Mouse (Mus musculus): ENCODE data around the gene Eps8. TPM values are rescaled to one million over a fixed set of nuclear protein-coding genes. Genes with fewer than 3 reads are reported as not detected.

Gene Eps8
- polyA plus RNA-seq, 1 experiment from 2014 or later: 209 TPM

DNA sequence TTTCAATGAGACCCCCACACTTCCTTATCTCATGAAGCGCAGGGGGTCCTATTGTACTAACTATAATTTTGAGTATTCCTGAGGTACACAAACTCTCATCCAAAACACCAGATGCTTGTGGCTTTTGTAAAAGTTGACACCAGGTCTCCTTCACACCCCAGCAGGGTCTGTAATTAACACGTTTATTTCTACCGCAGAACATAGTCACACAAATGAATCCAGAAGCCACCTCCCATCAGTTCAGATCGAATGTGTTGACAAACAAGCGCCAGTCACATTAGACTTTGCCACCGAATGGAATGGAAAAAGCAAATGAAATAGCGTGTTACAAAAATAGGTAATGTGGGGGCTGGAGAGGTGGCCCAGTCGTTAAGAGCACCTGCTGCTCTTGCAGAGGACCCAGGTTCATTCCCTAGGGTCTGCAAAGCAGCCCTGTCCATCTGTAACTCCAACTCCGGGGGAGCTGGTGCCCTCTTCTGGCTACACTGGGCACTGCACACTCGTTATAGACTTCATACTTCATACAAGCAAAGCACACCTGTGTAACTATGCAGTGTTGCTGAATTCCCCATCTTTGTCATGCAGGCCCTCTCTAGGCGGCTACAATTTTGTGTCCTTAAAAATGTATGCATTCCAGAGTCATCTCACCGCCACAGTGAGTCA, 3.9 kb upstream of the Eps8 start:
- no peak overlapping the region for H3K4me2 ChIP-seq (replicated peaks; ENCODE audit: low read depth)
- no peaks in the 10 kb centered on the region for H3K9me3 ChIP-seq (ENCODE audit: control insufficient read depth)
- no peaks in the 10 kb centered on the region for H3K4me1 ChIP-seq (replicated peaks; ENCODE audit: control insufficient read depth, insufficient read depth, low read length)
- 75% methylated on average over 12 of the region's 12 CpGs for WGBS
- no peak overlapping the region for H3K27ac ChIP-seq (ENCODE audit: low read depth, low read length)
- ATAC-seq: no peak
- H3K4me3 ChIP-seq (ENCODE audit: low read depth, low read length): no peak overlapping the region
- no peak overlapping the region for H3K9ac ChIP-seq (ENCODE audit: low read depth, low read length)
- peak; percentile 65 for TF ChIP-seq CTCF (IDR thresholded peaks at IDR 0.05; ENCODE audit: low read depth)
- H3K27me3 ChIP-seq (replicated peaks; ENCODE audit: control insufficient read depth, insufficient read depth, low read length): no peaks in the 10 kb centered on the region
- H3K36me3 ChIP-seq (ENCODE audit: control insufficient read depth, insufficient read depth): no peaks in the 10 kb centered on the region

DNA sequence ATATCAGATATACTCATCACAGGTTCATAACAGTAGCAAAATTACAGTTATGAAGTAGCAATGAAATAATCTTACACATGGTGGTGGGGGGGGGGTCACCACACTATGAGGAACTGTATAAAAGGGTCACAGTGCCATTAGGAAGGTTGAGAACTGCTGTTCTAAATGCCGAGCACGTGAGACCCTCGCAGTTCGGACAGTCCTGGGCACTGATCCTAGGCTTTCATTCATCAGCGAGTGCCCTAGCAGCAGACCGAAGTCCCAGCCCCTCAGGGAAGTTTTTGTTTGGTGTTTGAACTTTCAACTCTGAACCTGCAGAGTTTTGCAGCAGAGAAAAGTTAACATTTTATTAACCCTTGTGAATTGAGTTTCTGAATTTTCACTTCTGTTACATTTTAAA, 2.5 kb upstream of the Eps8 start:
- Histone ChIP-seq H3K4me3 (ENCODE audit: low read depth, low read length) (no peak overlapping the region), H3K9ac (ENCODE audit: low read depth, low read length) (no peak overlapping the region), H3K27ac (ENCODE audit: low read depth, low read length) (no peak overlapping the region), H3K27me3 (replicated peaks; ENCODE audit: control insufficient read depth, insufficient read depth, low read length) (no peaks in the 10 kb centered on the region), H3K9me3 (ENCODE audit: control insufficient read depth) (no peaks in the 10 kb centered on the region), H3K36me3 (ENCODE audit: control insufficient read depth, insufficient read depth) (no peaks in the 10 kb centered on the region), H3K4me2 (replicated peaks; ENCODE audit: low read depth) (no peak overlapping the region), H3K4me1 (replicated peaks; ENCODE audit: control insufficient read depth, insufficient read depth, low read length) (no peaks in the 10 kb centered on the region)
- 85% methylated on average over 6 of the region's 6 CpGs for WGBS
- TF ChIP-seq CTCF (IDR thresholded peaks at IDR 0.05; ENCODE audit: low read depth): no peak
- no peak for ATAC-seq

DNA sequence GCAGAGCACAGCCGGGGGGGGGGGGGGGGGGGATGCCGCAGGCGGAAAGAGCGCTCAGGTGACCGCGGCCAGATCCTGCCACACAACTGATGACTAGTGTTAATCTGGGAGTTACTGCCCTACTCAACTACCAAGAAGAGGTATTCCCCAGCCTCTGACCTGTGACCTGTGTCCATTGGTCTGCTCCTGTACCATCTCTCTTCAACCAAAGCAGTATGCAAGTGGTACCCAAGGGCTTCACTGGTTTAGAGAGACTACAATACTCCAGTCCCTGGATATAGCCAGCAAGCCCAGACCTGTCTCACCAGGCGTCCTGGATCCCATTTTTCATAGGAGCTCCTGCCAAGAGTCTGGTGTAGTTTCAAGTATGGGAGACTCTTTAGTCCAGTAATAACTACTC, 5.1 kb downstream of the Eps8 start:
- Histone ChIP-seq H3K27ac (ENCODE audit: low read depth, low read length) (no peak overlapping the region), H3K9me3 (ENCODE audit: control insufficient read depth) (no peaks in the 10 kb centered on the region), H3K4me3 (ENCODE audit: low read depth, low read length) (peak overlapping the region; percentile 88), H3K9ac (ENCODE audit: low read depth, low read length) (peak overlapping the region; percentile 88; the same call in 1 of the 2 replicates), H3K36me3 (ENCODE audit: control insufficient read depth, insufficient read depth) (no peaks in the 10 kb centered on the region), H3K4me1 (replicated peaks; ENCODE audit: control insufficient read depth, insufficient read depth, low read length) (no peaks in the 10 kb centered on the region), H3K27me3 (replicated peaks; ENCODE audit: control insufficient read depth, insufficient read depth, low read length) (no peaks in the 10 kb centered on the region), H3K4me2 (replicated peaks; ENCODE audit: low read depth) (peak overlapping the region; percentile 90)
- ATAC-seq: peak; percentile 44
- TF ChIP-seq CTCF (IDR thresholded peaks at IDR 0.05; ENCODE audit: low read depth): no peak
- 39% methylated on average over 3 of the region's 7 CpGs for WGBS

DNA sequence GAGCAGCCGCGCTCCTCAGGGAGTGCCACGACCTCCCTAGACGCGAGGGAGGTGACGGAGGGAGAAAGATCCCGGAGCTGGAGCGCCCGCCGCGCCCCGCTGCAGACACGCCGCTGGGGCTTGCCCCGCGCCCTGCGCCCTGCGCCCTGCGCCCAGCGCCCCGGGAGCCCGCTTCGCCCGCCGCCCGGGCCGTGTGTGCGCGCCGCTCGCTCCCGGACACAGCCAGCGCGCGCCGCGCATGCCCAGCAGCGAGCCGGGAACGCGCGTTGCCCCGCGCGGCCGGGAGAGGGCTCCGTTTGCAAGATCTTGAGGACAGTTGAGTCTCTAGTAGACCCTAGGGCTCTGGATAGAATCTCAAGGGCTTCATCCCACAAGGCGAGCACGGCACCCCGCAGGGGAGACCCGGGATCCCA, 5.6 kb downstream of the Eps8 start:
- Histone ChIP-seq H3K9ac (ENCODE audit: low read depth, low read length) (peak overlapping the region; percentile 88), H3K4me3 (ENCODE audit: low read depth, low read length) (peak overlapping the region; percentile 88), H3K4me1 (replicated peaks; ENCODE audit: control insufficient read depth, insufficient read depth, low read length) (no peaks in the 10 kb centered on the region), H3K4me2 (replicated peaks; ENCODE audit: low read depth) (peak overlapping the region; percentile 90), H3K9me3 (ENCODE audit: control insufficient read depth) (no peaks in the 10 kb centered on the region), H3K27me3 (replicated peaks; ENCODE audit: control insufficient read depth, insufficient read depth, low read length) (no peaks in the 10 kb centered on the region), H3K36me3 (ENCODE audit: control insufficient read depth, insufficient read depth) (no peaks in the 10 kb centered on the region), H3K27ac (ENCODE audit: low read depth, low read length) (no peak overlapping the region; the same call in 1 of the 2 replicates)
- WGBS: 2% methylated on average over 48 of the region's 51 CpGs
- ATAC-seq: peak; percentile 90
- TF ChIP-seq CTCF (IDR thresholded peaks at IDR 0.05; ENCODE audit: low read depth): peak; percentile 65

DNA sequence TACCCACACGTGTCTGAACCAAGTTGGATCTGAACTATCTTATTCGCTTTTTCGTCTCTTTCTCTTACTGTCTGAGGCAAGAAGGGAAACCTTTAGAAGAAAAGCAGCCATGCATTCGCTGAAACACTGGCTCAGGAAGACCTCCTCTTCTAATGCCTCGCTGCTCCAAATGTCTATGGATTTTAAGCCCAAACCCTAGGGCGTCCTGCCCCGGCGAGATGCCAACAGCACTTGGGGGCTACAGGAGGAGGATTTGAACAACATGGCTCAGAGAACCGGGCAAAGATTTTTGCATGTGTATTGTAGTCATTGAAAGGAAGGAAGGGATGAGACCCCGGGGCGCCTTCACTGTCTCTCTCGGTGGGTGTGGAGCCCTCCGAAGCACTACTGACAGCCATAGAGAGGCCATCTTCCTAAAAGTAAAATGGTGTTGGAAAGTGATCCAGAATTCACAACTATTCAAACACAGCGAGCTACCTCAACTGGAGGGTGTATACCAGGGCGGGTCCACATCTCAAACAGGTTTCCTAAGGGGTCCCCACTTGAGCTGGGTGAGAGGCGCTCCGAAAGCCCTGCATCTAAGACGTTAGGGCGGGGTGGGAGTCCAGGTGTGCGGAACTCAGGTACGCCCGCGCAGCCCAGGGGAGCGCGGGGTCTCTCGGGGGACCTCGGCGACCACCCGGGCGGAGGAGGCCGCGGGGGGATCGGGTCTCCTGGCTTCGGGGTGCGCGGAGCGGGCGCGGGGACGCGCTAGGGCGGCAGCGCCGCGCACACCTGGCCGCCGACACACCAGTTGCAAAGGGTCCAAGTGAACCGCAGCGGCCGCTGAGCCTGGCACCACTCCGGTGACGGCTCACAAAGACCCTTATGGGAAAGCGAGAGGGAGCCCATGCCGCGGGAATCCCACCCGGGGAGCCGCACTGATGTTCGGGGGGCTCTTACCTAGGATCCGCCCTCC, 6.3 kb downstream of the Eps8 start:
- no peak for TF ChIP-seq CTCF (IDR thresholded peaks at IDR 0.05; ENCODE audit: low read depth)
- H3K4me1 ChIP-seq (replicated peaks; ENCODE audit: control insufficient read depth, insufficient read depth, low read length): no peaks in the 10 kb centered on the region
- ATAC-seq: peak; percentile 58
- H3K4me3 ChIP-seq (ENCODE audit: low read depth, low read length): peak overlapping the region; percentile 88
- H3K27ac ChIP-seq (ENCODE audit: low read depth, low read length): no peak overlapping the region; the same call in 1 of the 2 replicates
- H3K4me2 ChIP-seq (replicated peaks; ENCODE audit: low read depth): peak overlapping the region; percentile 90
- H3K9ac ChIP-seq (ENCODE audit: low read depth, low read length): peak overlapping the region; percentile 88
- no peaks in the 10 kb centered on the region for H3K27me3 ChIP-seq (replicated peaks; ENCODE audit: control insufficient read depth, insufficient read depth, low read length)
- H3K36me3 ChIP-seq (ENCODE audit: control insufficient read depth, insufficient read depth): no peaks in the 10 kb centered on the region
- H3K9me3 ChIP-seq (ENCODE audit: control insufficient read depth): no peaks in the 10 kb centered on the region
- 3% methylated on average over 58 of the region's 59 CpGs for WGBS

DNA sequence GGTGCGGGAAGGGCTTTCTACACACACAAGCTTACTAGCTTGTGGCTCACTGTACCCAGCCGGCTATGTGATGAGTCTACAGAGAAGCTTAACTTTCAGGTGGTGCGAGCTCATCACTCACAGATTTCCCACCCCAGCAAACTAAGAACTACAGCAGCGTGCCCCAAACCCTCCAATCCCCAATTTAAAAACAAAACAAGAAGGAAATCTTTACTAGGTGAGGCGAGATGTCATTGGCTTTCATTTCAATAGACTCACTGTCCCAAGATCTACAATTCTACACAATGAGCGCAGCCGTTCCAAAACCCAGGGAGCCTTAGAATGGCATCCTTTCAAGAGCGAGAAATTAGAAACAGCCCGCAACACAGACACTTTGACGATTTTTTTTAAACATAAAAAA, 7.0 kb downstream of the Eps8 start:
- no peaks in the 10 kb centered on the region for H3K27me3 ChIP-seq (replicated peaks; ENCODE audit: control insufficient read depth, insufficient read depth, low read length)
- no peak for TF ChIP-seq CTCF (IDR thresholded peaks at IDR 0.05; ENCODE audit: low read depth)
- peak overlapping the region; percentile 90 for H3K4me2 ChIP-seq (replicated peaks; ENCODE audit: low read depth)
- H3K4me1 ChIP-seq (replicated peaks; ENCODE audit: control insufficient read depth, insufficient read depth, low read length): no peaks in the 10 kb centered on the region
- 49% methylated on average over 10 of the region's 10 CpGs for WGBS
- H3K4me3 ChIP-seq (ENCODE audit: low read depth, low read length): peak overlapping the region; percentile 88
- H3K27ac ChIP-seq (ENCODE audit: low read depth, low read length): no peak overlapping the region
- H3K9ac ChIP-seq (ENCODE audit: low read depth, low read length): no peak overlapping the region
- no peak for ATAC-seq
- no peaks in the 10 kb centered on the region for H3K36me3 ChIP-seq (ENCODE audit: control insufficient read depth, insufficient read depth)
- H3K9me3 ChIP-seq (ENCODE audit: control insufficient read depth): no peaks in the 10 kb centered on the region

Data from intestine, postnatal 0 days (tissue).